In genomic region chr5:53002599-53003203, GRCm38 (mm10) we compare ENCODE assay signal across 11 mouse cellular contexts. TPM values are rescaled to one million over a fixed set of nuclear protein-coding genes. Genes with fewer than 3 reads are reported as not detected.
DNase-seq lines count a peak whose midpoint lies in the region; ATAC-seq and TF ChIP-seq lines count a peak whose summit lies in the region.
"Had no signal": no experiment of that assay in that cellular context is flagged by ENCODE, and none has a peak within 500 bp of the region (broad histone marks: within the 10 kb centered on the region; RNA-seq: fewer than 3 reads in every experiment).

No protein-coding gene starts in this region.

- H3K9ac ChIP-seq in forebrain, embryonic 16.5 days (replicated peaks; ENCODE audit: low read depth, low read length): no peak overlapping the region
- no peak overlapping the region for H3K9ac ChIP-seq in forebrain, embryonic 14.5 days (ENCODE audit: low read length)
- no peak overlapping the region for H3K9ac ChIP-seq in heart, embryonic 11.5 days (ENCODE audit: low read depth, low read length)

- peak; percentile 77 for ATAC-seq in forebrain, embryonic 16.5 days
- no peak; the same call in 1 of the 2 replicates for ATAC-seq in forebrain, embryonic 14.5 days
- no peak for ATAC-seq in heart, embryonic 11.5 days (replicated peaks; ENCODE audit: insufficient number of reproducible peaks, low FRiP score, low TSS enrichment)
- ATAC-seq: activated CD4-positive, CD25-positive, alpha-beta regulatory T cell, adult 4 months had no signal

- no peak overlapping the region for H3K4me3 ChIP-seq in forebrain, embryonic 16.5 days (replicated peaks; ENCODE audit: low read length)
- no peak overlapping the region for H3K4me3 ChIP-seq in forebrain, embryonic 14.5 days (ENCODE audit: low read depth, low read length)
- no peak overlapping the region for H3K4me3 ChIP-seq in layer of hippocampus, adult 2 months
- H3K4me3 ChIP-seq in heart, embryonic 11.5 days (ENCODE audit: low read depth, low read length): no peak overlapping the region

- H3K9me3 ChIP-seq in forebrain, embryonic 16.5 days (ENCODE audit: control insufficient read depth, low read length): peaks cover 3% of the 10 kb centered on the region; the same call in 1 of the 2 replicates
- H3K9me3 ChIP-seq in forebrain, embryonic 14.5 days (replicated peaks; ENCODE audit: control insufficient read depth, low read length): no peaks in the 10 kb centered on the region
- no peaks in the 10 kb centered on the region; the same call in 1 of the 2 replicates for H3K9me3 ChIP-seq in heart, embryonic 11.5 days (replicated peaks; ENCODE audit: control insufficient read depth, low read length)

- H3K4me1 ChIP-seq in forebrain, embryonic 16.5 days (replicated peaks; ENCODE audit: control insufficient read depth, insufficient read depth, low read length): no peaks in the 10 kb centered on the region
- H3K4me1 ChIP-seq in forebrain, embryonic 14.5 days (ENCODE audit: control insufficient read depth, insufficient read depth, low read length): no peaks in the 10 kb centered on the region
- H3K4me1 ChIP-seq in heart, embryonic 11.5 days (ENCODE audit: control insufficient read depth, insufficient read depth, low read length): no peaks in the 10 kb centered on the region

- no peaks in the 10 kb centered on the region for H3K36me3 ChIP-seq in forebrain, embryonic 16.5 days (ENCODE audit: control insufficient read depth, insufficient read depth)
- H3K36me3 ChIP-seq in forebrain, embryonic 14.5 days (ENCODE audit: control insufficient read depth, insufficient read depth, low read length): no peaks in the 10 kb centered on the region
- no peaks in the 10 kb centered on the region for H3K36me3 ChIP-seq in heart, embryonic 11.5 days (ENCODE audit: control insufficient read depth, insufficient read depth, low read length)

- 0 out of 2 replicates have a peak overlapping the region, but pooled peaks have one; percentile 6 for H3K27ac ChIP-seq in forebrain, embryonic 16.5 days (ENCODE audit: low read length)
- no peak overlapping the region for H3K27ac ChIP-seq in forebrain, embryonic 14.5 days (ENCODE audit: low read depth, low read length)
- H3K27ac ChIP-seq in layer of hippocampus, adult 2 months: peak overlapping the region; percentile 55; the same call in 1 of the 2 replicates
- H3K27ac ChIP-seq in heart, embryonic 11.5 days (ENCODE audit: low read depth, low read length): no peak overlapping the region

- H3K27me3 ChIP-seq in forebrain, embryonic 16.5 days (replicated peaks; ENCODE audit: control insufficient read depth, insufficient read depth, low read length): no peaks in the 10 kb centered on the region
- no peaks in the 10 kb centered on the region for H3K27me3 ChIP-seq in forebrain, embryonic 14.5 days (replicated peaks; ENCODE audit: control insufficient read depth, insufficient read depth, low read length)
- no peaks in the 10 kb centered on the region for H3K27me3 ChIP-seq in heart, embryonic 11.5 days (ENCODE audit: control insufficient read depth, insufficient read depth, low read length)

- no peak for DNase-seq in forebrain, embryonic 14.5 days (ENCODE audit: low spot score)
- DNase-seq in urinary bladder, postnatal 14 days (ENCODE audit: low spot score): peak; percentile 57
- DNase-seq in urinary bladder, postnatal 4 days (ENCODE audit: low spot score in 2 of 2): no peak
- DNase-seq in layer of hippocampus, adult 2 months (ENCODE audit: low spot score in 2 of 2): peak; percentile 38 to 48
- peak; percentile 37 for DNase-seq in skeletal muscle tissue, adult 2 months (ENCODE audit: low read depth, low spot score)
- DNase-seq in ovary, adult 18-20 months (ENCODE audit: low spot score): no peak
- DNase-seq: spleen, adult 18-20 months had no signal

- no peak overlapping the region for H3K4me2 ChIP-seq in forebrain, embryonic 16.5 days (ENCODE audit: low read length)
- H3K4me2 ChIP-seq in forebrain, embryonic 14.5 days (ENCODE audit: low read length): no peak overlapping the region
- no peak overlapping the region for H3K4me2 ChIP-seq in heart, embryonic 11.5 days

- no peak for TF ChIP-seq CTCF in layer of hippocampus, adult 2 months (conservative IDR thresholded peaks at IDR 0.05)

- 78% methylated on average over 8 of the region's 8 CpGs for WGBS in forebrain, embryonic 16.5 days
- WGBS in forebrain, embryonic 14.5 days: 88% methylated on average over 8 of the region's 8 CpGs
- WGBS in heart, embryonic 11.5 days (ENCODE audit: insufficient replicate concordance): 74% methylated on average over 8 of the region's 8 CpGs

RNA-seq across cellular contexts. Expression of gene Slc34a2, which starts 35.2 kb away (rescaled TPM):
- polyA plus RNA-seq in forebrain, embryonic 16.5 days (2015; fragmentation: Nextera tagmentation; extraction: Ambion mirVana): 0.11 TPM in 1 of 2 replicates, not detected in the other
- not detected in 2 replicates for polyA plus RNA-seq in forebrain, embryonic 14.5 days (2014; fragmentation: Nextera tagmentation; extraction: Ambion mirVana)
- total RNA-seq in layer of hippocampus, adult 2 months (2021): not detected
- not detected in 2 replicates for polyA plus RNA-seq in heart, embryonic 11.5 days (2014; fragmentation: Nextera tagmentation; extraction: Ambion mirVana)
- total RNA-seq: megakaryocyte-erythroid progenitor cell, adult 5-6 weeks had no signal
- polyA plus RNA-seq: activated CD4-positive, CD25-positive, alpha-beta regulatory T cell, adult 4 months had no signal

Comparison
In these comparisons a context has a peak if more than half of its experiments do, and no peak if none do; other contexts are left out.
1. H3K27ac ChIP-seq: peak in forebrain, embryonic 16.5 days (single experiment) and layer of hippocampus, adult 2 months (single experiment); none in forebrain, embryonic 14.5 days (single experiment) and heart, embryonic 11.5 days (single experiment).
2. DNase-seq: peak in urinary bladder, postnatal 14 days (single experiment), layer of hippocampus, adult 2 months (2 of 2) and skeletal muscle tissue, adult 2 months (single experiment); none in forebrain, embryonic 14.5 days (single experiment), urinary bladder, postnatal 4 days (0 of 2) and ovary, adult 18-20 months (single experiment).